Mouse (Mus musculus): Measurements from ENCODE around the gene Crispld2. TPM values are rescaled to one million over a fixed set of nuclear protein-coding genes. Genes with fewer than 3 reads are reported as not detected.

Gene Crispld2
- total and polyA plus RNA-seq, 3 experiments: 1.7 to 2.2 TPM; not detected in 1

DNA sequence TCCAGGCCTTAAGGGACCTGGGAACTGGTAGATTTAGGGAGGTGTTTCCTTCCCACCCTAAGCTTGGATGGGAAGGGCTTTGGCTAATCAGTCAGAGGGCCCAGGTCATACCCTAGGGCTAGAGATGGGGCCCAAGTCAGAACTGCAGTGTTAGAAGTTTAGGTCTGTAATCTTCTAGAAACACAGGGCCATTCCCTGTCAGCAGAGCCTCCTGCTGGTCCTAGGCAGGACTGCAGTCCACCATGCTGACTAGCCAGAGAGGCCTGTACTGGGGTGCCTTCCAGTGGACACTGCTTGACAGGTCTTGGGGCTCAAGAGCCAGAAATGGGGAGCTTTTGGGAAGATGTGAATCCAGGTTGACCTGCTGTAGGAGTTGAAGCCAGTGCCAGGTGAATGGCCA, 8.2 kb upstream of the Crispld2 start:
- H3K9me3 ChIP-seq (replicated peaks; ENCODE audit: insufficient read depth, low read length): no peaks in the 10 kb centered on the region
- H3K9ac ChIP-seq (ENCODE audit: control insufficient read depth, low read depth, low read length, poor library complexity, severe bottlenecking): no peak overlapping the region
- no peaks in the 10 kb centered on the region for H3K79me2 ChIP-seq (ENCODE audit: control insufficient read depth, insufficient read depth, low read length, poor library complexity)
- H3K36me3 ChIP-seq (ENCODE audit: control insufficient read depth in 1 of 2, insufficient read depth in 2 of 2, low read length in 2 of 2): no peaks in the 10 kb centered on the region
- no peak overlapping the region for H3K27ac ChIP-seq (ENCODE audit: control insufficient read depth, low read depth, low read length)
- TF ChIP-seq SMC3 (IDR thresholded peaks at IDR 0.05; ENCODE audit: low read depth, low read length) (peak; percentile 51), MAZ (IDR thresholded peaks at IDR 0.05; ENCODE audit: low read depth, low read length) (no peak), USF2 (IDR thresholded peaks at IDR 0.05; ENCODE audit: borderline replicate concordance in 1 of 2, insufficient read depth in 1 of 2, low read depth in 1 of 2, low read length in 2 of 2) (no peak), CTCF (IDR thresholded peaks at IDR 0.05 in 2 of 3, conservative IDR thresholded peaks at IDR 0.05 in 1 of 3; ENCODE audit: control insufficient read depth in 1 of 3, insufficient read depth in 1 of 3, low read depth in 2 of 3, low read length in 3 of 3, poor library complexity in 1 of 3, severe bottlenecking in 1 of 3) (peak; percentile 56 to 63 (median 60)), RAD21 (IDR thresholded peaks at IDR 0.05; ENCODE audit: low read depth, low read length) (peak; percentile 47)
- no peak overlapping the region for H3K4me3 ChIP-seq (ENCODE audit: control insufficient read depth in 1 of 2, insufficient read depth in 1 of 2, low read depth in 2 of 2, low read length in 2 of 2)
- peaks cover 0 to 1% of the 10 kb centered on the region in 2 experiments; a peak in 1 of 4 replicates for H3K27me3 ChIP-seq (ENCODE audit: control insufficient read depth in 1 of 2, insufficient read depth in 2 of 2, low read length in 2 of 2)
- no peaks in the 10 kb centered on the region for H3K4me1 ChIP-seq (ENCODE audit: control insufficient read depth in 1 of 2, insufficient read depth in 2 of 2, low read length in 2 of 2)
- peak; percentile 44 for DNase-seq (ENCODE audit: low read depth, low spot score)

DNA sequence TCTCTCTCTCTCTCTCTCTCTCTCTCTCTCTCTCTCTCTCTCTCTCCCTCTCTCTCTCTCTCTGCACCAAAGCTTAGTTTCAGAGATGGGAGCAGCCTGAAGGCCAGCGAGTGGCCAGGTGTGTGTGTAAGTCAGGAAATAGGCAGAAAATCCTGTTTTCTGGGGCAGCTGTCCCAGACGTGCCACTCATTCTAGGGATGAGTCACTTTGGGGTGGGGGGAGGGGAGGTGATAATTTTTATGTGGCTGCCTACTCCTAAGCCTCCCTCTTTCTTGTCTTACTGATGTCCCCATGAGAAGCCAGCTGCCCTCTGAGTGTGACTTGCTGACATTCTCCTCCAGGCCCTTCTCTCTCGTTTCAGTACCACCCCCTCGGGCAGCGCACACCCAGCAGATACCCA, 6.1 kb upstream of the Crispld2 start:
- H3K27ac ChIP-seq (ENCODE audit: control insufficient read depth, low read depth, low read length): no peak overlapping the region
- H3K9ac ChIP-seq (ENCODE audit: control insufficient read depth, low read depth, low read length, poor library complexity, severe bottlenecking): no peak overlapping the region
- H3K79me2 ChIP-seq (ENCODE audit: control insufficient read depth, insufficient read depth, low read length, poor library complexity): no peaks in the 10 kb centered on the region
- H3K9me3 ChIP-seq (replicated peaks; ENCODE audit: insufficient read depth, low read length): no peaks in the 10 kb centered on the region
- TF ChIP-seq RAD21 (IDR thresholded peaks at IDR 0.05; ENCODE audit: low read depth, low read length) (no peak), POLR2AphosphoS5 (IDR thresholded peaks at IDR 0.05; ENCODE audit: borderline replicate concordance, low read depth, low read length) (no peak), EP300 (IDR thresholded peaks at IDR 0.05; ENCODE audit: low read depth in 1 of 2, low read length in 2 of 2) (no peak), ELF1 (IDR thresholded peaks at IDR 0.05; ENCODE audit: low read depth, low read length) (no peak), ZC3H11A (IDR thresholded peaks at IDR 0.05; ENCODE audit: low read depth, low read length) (no peak), USF2 (IDR thresholded peaks at IDR 0.05; ENCODE audit: borderline replicate concordance in 1 of 2, insufficient read depth in 1 of 2, low read depth in 1 of 2, low read length in 2 of 2) (no peak), BHLHE40 (IDR thresholded peaks at IDR 0.05; ENCODE audit: borderline replicate concordance, low read depth, low read length) (no peak), MYC (IDR thresholded peaks at IDR 0.05; ENCODE audit: low read depth, low read length) (no peak), ZNF384 (IDR thresholded peaks at IDR 0.05; ENCODE audit: low read depth, low read length) (no peak), NELFE (IDR thresholded peaks at IDR 0.05; ENCODE audit: low read depth, low read length) (no peak), CHD2 (IDR thresholded peaks at IDR 0.05; ENCODE audit: low read length) (no peak), MXI1 (IDR thresholded peaks at IDR 0.05; ENCODE audit: low read depth, low read length) (no peak), USF1 (IDR thresholded peaks at IDR 0.05; ENCODE audit: low read depth, low read length) (no peak), MAFK (IDR thresholded peaks at IDR 0.05; ENCODE audit: borderline replicate concordance, low read depth, low read length) (no peak)
- no peak overlapping the region for H3K4me3 ChIP-seq (ENCODE audit: control insufficient read depth in 1 of 2, insufficient read depth in 1 of 2, low read depth in 2 of 2, low read length in 2 of 2)
- H3K4me1 ChIP-seq (ENCODE audit: control insufficient read depth in 1 of 2, insufficient read depth in 2 of 2, low read length in 2 of 2): no peaks in the 10 kb centered on the region
- no peak for DNase-seq (ENCODE audit: low read depth, low spot score)
- no peaks in the 10 kb centered on the region for H3K36me3 ChIP-seq (ENCODE audit: control insufficient read depth in 1 of 2, insufficient read depth in 2 of 2, low read length in 2 of 2)
- H3K27me3 ChIP-seq (ENCODE audit: control insufficient read depth in 1 of 2, insufficient read depth in 2 of 2, low read length in 2 of 2): peaks cover 0 to 1% of the 10 kb centered on the region in 2 experiments; a peak in 1 of 4 replicates

Measured in MEL (cell line).